Mouse (Mus musculus): ENCODE measurements around the gene Cox19.

GRCm38 (mm10) chr5:139365827-139366226 is 14.6 kb upstream of the Cox19 start:
- TF ChIP-seq POLR2A (IDR thresholded peaks at IDR 0.05; ENCODE audit: low read depth, low read length) (no peak), CTCF (IDR thresholded peaks at IDR 0.05; ENCODE audit: borderline replicate concordance, insufficient read depth, low read length) (no peak)
